Mouse (Mus musculus) bone marrow macrophage, adult 2 months (primary cell): ENCODE measurements around the gene Rrm1.

Experiments used
- CTCF ChIP-seq: IDR thresholded peaks from 2 replicates; pipeline ENCODE4 v1.5.1; 2012; ENCODE audit warnings: low read depth, mild to moderate bottlenecking, low read length, moderate library complexity
- POLR2A ChIP-seq: IDR thresholded peaks from 2 replicates; pipeline ENCODE4 v1.6.1; 2012; ENCODE audit warnings: mild to moderate bottlenecking, low read depth, low read length, borderline replicate concordance

- TF ChIP-seq CTCF (no peak), POLR2A (no peak)
Observed at GRCm38 (mm10) chr7:102396331-102396730, 45.2 kb upstream of the Rrm1 start.
